Mouse (Mus musculus) c-Kit-positive CD71-negative TER-119-negative erythroid progenitor cells, embryonic 14.5 days (primary cell): Measurements from ENCODE around the gene Gm2007.
"Not testable (repeated sequence)": the region's sequence is repeated elsewhere in the genome, so short reads cannot be mapped to it uniquely, and the experiment has no call there.

Source experiments
- DNase-seq: peaks from one replicate; pipeline ENCODE4 v3.0.0-alpha.2; 2013; ENCODE audit warnings: low read depth

Gene Gm2007

GRCm38 (mm10) chr2:175741237-175741636 is at the start of gene Gm2007:
Gm2007 (plus strand) TSS chr2:175741537.
- not testable (repeated sequence) for DNase-seq

- DNase-seq: not testable (repeated sequence)
Observed at GRCm38 (mm10) chr2:175703546-175703945, 37.8 kb upstream of the Gm2007 start, which contains the start of gene Zfp969. Zfp969 (minus strand) TSS chr2:175703646.

GRCm38 (mm10) chr2:175800993-175801392 is 59.7 kb downstream of the Gm2007 start, which contains the start of gene Gm14288:
Gm14288 (minus strand) TSS chr2:175801093.
- DNase-seq: not testable (repeated sequence)
